Mouse (Mus musculus): Measurements from ENCODE around the gene Plcd4.
A peak's percentile ranks its signal among the peaks of the same experiment; 100 is the strongest.

Gene Plcd4

DNA sequence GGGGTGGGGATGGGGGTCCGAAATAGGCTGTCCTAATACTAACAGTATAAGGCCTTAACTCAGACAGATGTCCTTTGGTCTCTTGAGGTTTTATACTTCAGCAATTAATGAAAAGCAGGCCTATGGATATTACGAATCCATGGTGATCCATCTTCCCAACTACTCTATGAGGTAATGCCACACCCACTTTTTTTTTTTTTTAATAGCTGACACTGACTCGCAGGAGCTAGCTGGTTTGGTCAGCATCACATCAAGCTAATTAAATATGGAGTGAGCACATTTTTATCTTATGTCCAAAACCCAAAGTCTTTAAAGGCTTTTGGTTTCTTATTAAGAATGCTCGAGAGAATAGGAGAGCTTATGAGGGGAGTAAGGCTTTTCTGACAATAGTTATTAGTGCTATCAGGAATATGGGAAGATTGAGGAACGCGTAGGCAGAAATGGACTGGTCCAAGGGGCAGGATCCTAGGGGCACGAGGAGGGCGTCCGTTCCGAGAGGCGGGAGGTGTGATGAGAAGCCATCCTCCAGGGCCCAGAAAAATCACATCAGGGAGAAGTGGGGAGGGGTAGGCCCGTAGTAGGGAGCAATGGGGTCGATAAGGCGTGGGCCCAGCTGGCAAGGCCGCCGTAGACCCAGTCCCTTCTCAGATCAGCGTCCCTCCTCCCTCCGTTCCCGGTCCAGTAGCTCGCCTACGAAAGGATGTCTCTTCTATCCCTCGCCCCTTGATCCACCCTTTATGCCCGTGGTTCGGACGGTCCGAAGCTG, 58.0 kb downstream of the Plcd4 start:
- peak; percentile 17 for DNase-seq (ENCODE audit: low read depth)

GRCm38 (mm10) chr1:74601267-74601962, 58.7 kb downstream of the Plcd4 start, which contains the start of the genes Rnf25 and Stk36:
Gene Rnf25 (minus strand): TSS chr1:74601397.
Gene Stk36 (plus strand): TSS chr1:74601445.
- peak; percentile 85 for DNase-seq (ENCODE audit: low read depth)

All from naive thymus-derived CD4-positive, alpha-beta T cell, adult 2 months (primary cell).